Mouse (Mus musculus) forebrain, embryonic 10.5 days (tissue): ENCODE data around the gene Dchs2. TPM values are rescaled to one million over a fixed set of nuclear protein-coding genes. Genes with fewer than 3 reads are reported as not detected.

ENCODE experiments used
- DNase-seq: peaks from one replicate; pipeline ENCODE4 v3.0.0-alpha.2; 2017; ENCODE audit warnings: low spot score; ENCODE audit errors: extremely low spot score
- H3K27ac ChIP-seq: fragments of 300-500 bp; sonication (generic); 2 replicates; pipeline ENCODE4 v1.5.1; 2016; ENCODE audit warnings: mild to moderate bottlenecking
- H3K27me3 ChIP-seq: fragments of 300-500 bp; sonication (generic); 2 replicates; pipeline ENCODE4 v1.6.1; 2016; ENCODE audit warnings: mild to moderate bottlenecking; ENCODE audit not compliant: poor library complexity, severe bottlenecking
- H3K36me3 ChIP-seq: fragments of 300-500 bp; sonication (generic); replicated peaks from 2 replicates; pipeline ENCODE4 v1.6.1; 2016; ENCODE audit warnings: mild to moderate bottlenecking, moderate library complexity
- H3K4me1 ChIP-seq: fragments of 300-500 bp; sonication (generic); 2 replicates; pipeline ENCODE4 v1.6.1; 2016
- H3K4me3 ChIP-seq: fragments of 300-500 bp; sonication (generic); 2 replicates; pipeline ENCODE4 v1.5.1; 2016; ENCODE audit warnings: mild to moderate bottlenecking, moderate library complexity
- H3K9me3 ChIP-seq: fragments of 300-500 bp; sonication (generic); 2 replicates; pipeline ENCODE4 v1.6.1; 2016; ENCODE audit warnings: mild to moderate bottlenecking, moderate library complexity
- WGBS: fragments of 180-500 bp; shearing (Covaris S2); methylation state at CpG from one replicate; pipeline ENCODE4 v1.1.7; 2016; 5-methylcytosine and 5-hydroxymethylcytosine counted together
- polyA plus RNA-seq: library from polyadenylated mRNA; unstranded; fragments of >200 nt; fragmentation: Nextera tagmentation; extraction: Ambion mirVana; gene quantifications from 2 replicates; pipeline ENCODE4 v1.2.1, GENCODE M21; 2016

Gene Dchs2
- polyA plus RNA-seq, 1 experiment from 2014 or later, result not detected

GRCm38 (mm10) chr3:83374333-83374732, 246.6 kb downstream of the Dchs2 start:
- no peaks in the 10 kb centered on the region for H3K27me3 ChIP-seq
- no peaks in the 10 kb centered on the region for H3K4me1 ChIP-seq
- H3K9me3 ChIP-seq, result no peaks in the 10 kb centered on the region
- 88% methylated on average over 6 of the region's 6 CpGs for WGBS
- no peak overlapping the region for H3K4me3 ChIP-seq
- no peak overlapping the region for H3K27ac ChIP-seq
- no peak for DNase-seq
- no peaks in the 10 kb centered on the region for H3K36me3 ChIP-seq

- no peaks in the 10 kb centered on the region for H3K9me3 ChIP-seq
- no peaks in the 10 kb centered on the region for H3K4me1 ChIP-seq
- DNase-seq, result no peak
- H3K4me3 ChIP-seq, result no peak overlapping the region
- no peaks in the 10 kb centered on the region for H3K36me3 ChIP-seq
- 95% methylated on average over 6 of the region's 6 CpGs for WGBS
- no peaks in the 10 kb centered on the region for H3K27me3 ChIP-seq
- no peak overlapping the region for H3K27ac ChIP-seq
Measured at GRCm38 (mm10) chr3:83376834-83377233, 249.1 kb downstream of the Dchs2 start.

Other genes starting within 250 kb of the Dchs2 start
- 0.02 TPM in 1 of 2 replicates, not detected in the other for gene Lrat, start 224.0 kb upstream of the Dchs2 start, polyA plus RNA-seq
- not detected in 2 replicates for gene Fgg, start 120.2 kb upstream of the Dchs2 start, polyA plus RNA-seq
- not detected in 2 replicates for gene Fga, start 101.9 kb upstream of the Dchs2 start, polyA plus RNA-seq
- not detected in 2 replicates for gene Fgb, start 78.1 kb upstream of the Dchs2 start, polyA plus RNA-seq
- gene Plrg1, start 72.4 kb upstream of the Dchs2 start, polyA plus RNA-seq, result 136 and 137 TPM in 2 replicates